Mouse (Mus musculus): Measurements from ENCODE around the gene Cpm.
"Not testable (repeated sequence)": the region's sequence is repeated elsewhere in the genome, so short reads cannot be mapped to it uniquely, and the experiment has no call there.

GRCm38 (mm10) chr10:117734104-117734852, 105.0 kb downstream of the Cpm start:
- TF ChIP-seq CTCF (IDR thresholded peaks at IDR 0.05; ENCODE audit: low read depth, low read length); EP300 (IDR thresholded peaks at IDR 0.05; ENCODE audit: insufficient read depth, low read depth, low read length); POLR2A (IDR thresholded peaks at IDR 0.05; ENCODE audit: insufficient read depth, low read length): not testable (repeated sequence)

All from ES-Bruce4 (cell line).